Comparison of ENCODE assay signal across 11 mouse cellular contexts in the genomic region with DNA sequence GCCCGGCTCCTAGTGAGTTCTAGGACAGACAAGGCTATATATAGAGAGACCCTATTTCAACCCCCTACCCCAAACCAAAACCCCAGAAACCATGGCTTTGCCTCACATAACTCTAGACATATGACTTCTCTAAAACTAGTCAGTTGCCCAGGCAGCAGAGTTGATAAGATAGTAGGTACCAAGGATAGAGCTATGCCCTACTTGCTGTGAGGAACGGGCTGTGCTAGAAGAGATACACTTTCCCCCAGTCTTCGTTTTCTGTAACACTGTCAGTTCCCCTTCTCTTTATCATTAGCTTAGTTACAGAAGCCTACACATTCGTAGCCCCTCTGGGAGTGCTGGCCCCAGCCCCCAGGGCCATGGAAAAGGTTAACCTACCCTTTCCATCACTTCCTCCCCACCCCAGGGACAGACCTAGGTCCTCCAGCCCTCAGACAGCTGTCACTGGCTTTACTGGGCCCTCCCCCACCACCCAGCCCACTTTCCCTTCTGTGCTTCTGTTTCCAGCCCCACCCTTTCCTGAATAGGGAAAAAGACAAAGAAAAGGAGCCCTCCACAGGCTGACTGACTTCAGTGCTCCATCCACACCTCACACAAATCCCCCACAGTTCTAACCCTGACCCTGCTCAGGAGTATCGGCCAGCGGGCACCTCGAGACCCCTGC. TPM values are rescaled to one million over a fixed set of nuclear protein-coding genes. Genes with fewer than 3 reads are reported as not detected.
DNase-seq lines count a peak whose midpoint lies in the region; ATAC-seq and TF ChIP-seq lines count a peak whose summit lies in the region.
"Had no signal": no experiment of that assay in that cellular context is flagged by ENCODE, and none has a peak within 500 bp of the region (broad histone marks: within the 10 kb centered on the region; RNA-seq: fewer than 3 reads in every experiment).

No protein-coding gene starts in this region.

- DNase-seq in kidney, postnatal 10 days: peak; percentile 49
- peak; percentile 37 for DNase-seq in brain, embryonic 14.5 days (ENCODE audit: low read depth)
- DNase-seq in midbrain, embryonic 11.5 days (ENCODE audit: low spot score, missing footprints): no peak
- no peak for DNase-seq in stomach, postnatal 0 days (ENCODE audit: low spot score)
- DNase-seq in left cerebral cortex, adult 8-10 months (ENCODE audit: low spot score in 2 of 2): no peak
- DNase-seq: adrenal gland, postnatal 14 days; layer of hippocampus, postnatal 36 days had no signal

- no peak for ATAC-seq in kidney, embryonic 15.5 days (replicated peaks; ENCODE audit: low FRiP score)
- ATAC-seq in heart, embryonic 15.5 days (replicated peaks; ENCODE audit: insufficient number of reproducible peaks, insufficient read depth, low FRiP score, low read depth): peak; percentile 29
- peak; percentile 13 for ATAC-seq in midbrain, embryonic 11.5 days (ENCODE audit: low FRiP score)
- ATAC-seq in inflammation-experienced regulatory T-cells, adult 6 months: no peak
- ATAC-seq in stomach, postnatal 0 days (ENCODE audit: low FRiP score, low TSS enrichment): no peak

- WGBS in kidney, embryonic 15.5 days: 72% methylated on average over 7 of the region's 7 CpGs
- 61% methylated on average over 7 of the region's 7 CpGs for WGBS in heart, embryonic 15.5 days
- 86% methylated on average over 7 of the region's 7 CpGs for WGBS in midbrain, embryonic 11.5 days
- WGBS in stomach, postnatal 0 days: 82% methylated on average over 7 of the region's 7 CpGs

- no peaks in the 10 kb centered on the region for H3K9me3 ChIP-seq in kidney, embryonic 15.5 days (replicated peaks)
- H3K9me3 ChIP-seq in heart, embryonic 15.5 days (replicated peaks): no peaks in the 10 kb centered on the region
- no peaks in the 10 kb centered on the region for H3K9me3 ChIP-seq in midbrain, embryonic 11.5 days (ENCODE audit: control insufficient read depth, low read length)
- no peaks in the 10 kb centered on the region for H3K9me3 ChIP-seq in stomach, postnatal 0 days (ENCODE audit: control insufficient read depth, low read length)

- no peak for TF ChIP-seq POLR2A in brain, embryonic 14.5 days (IDR thresholded peaks at IDR 0.05; ENCODE audit: borderline replicate concordance, extremely low read depth, insufficient read depth, insufficient read length, poor library complexity, severe bottlenecking)

- no peak for TF ChIP-seq EP300 in stomach, postnatal 0 days (optimal IDR thresholded peaks at IDR 0.05)

- no peak for TF ChIP-seq CTCF in brain, embryonic 14.5 days (IDR thresholded peaks at IDR 0.05; ENCODE audit: borderline replicate concordance, extremely low read depth, insufficient read depth, insufficient read length)
- TF ChIP-seq CTCF in stomach, postnatal 0 days (IDR thresholded peaks at IDR 0.05; ENCODE audit: low read depth): no peak

- no peak overlapping the region for H3K9ac ChIP-seq in kidney, embryonic 15.5 days
- no peak overlapping the region for H3K9ac ChIP-seq in heart, embryonic 15.5 days
- H3K9ac ChIP-seq in midbrain, embryonic 11.5 days (ENCODE audit: low read length): peak overlapping the region; percentile 85
- H3K9ac ChIP-seq in stomach, postnatal 0 days (ENCODE audit: low read length): no peak overlapping the region

- H3K4me3 ChIP-seq in kidney, embryonic 15.5 days (replicated peaks): no peak overlapping the region
- H3K4me3 ChIP-seq in heart, embryonic 15.5 days: no peak overlapping the region
- H3K4me3 ChIP-seq in midbrain, embryonic 11.5 days (ENCODE audit: low read depth, low read length): peak overlapping the region; percentile 38
- no peak overlapping the region for H3K4me3 ChIP-seq in stomach, postnatal 0 days (ENCODE audit: low read depth, low read length)
- H3K4me3 ChIP-seq: erythroblast, embryonic 14.5 days had no signal

- H3K27me3 ChIP-seq in kidney, embryonic 15.5 days: no peaks in the 10 kb centered on the region
- no peaks in the 10 kb centered on the region for H3K27me3 ChIP-seq in heart, embryonic 15.5 days
- H3K27me3 ChIP-seq in midbrain, embryonic 11.5 days (ENCODE audit: control insufficient read depth, insufficient read depth, low read length): no peaks in the 10 kb centered on the region
- H3K27me3 ChIP-seq in stomach, postnatal 0 days (ENCODE audit: control insufficient read depth, insufficient read depth, low read length): no peaks in the 10 kb centered on the region

- peaks cover 50% of the 10 kb centered on the region for H3K4me1 ChIP-seq in kidney, embryonic 15.5 days
- H3K4me1 ChIP-seq in heart, embryonic 15.5 days (replicated peaks): peaks cover 49% of the 10 kb centered on the region
- H3K4me1 ChIP-seq in midbrain, embryonic 11.5 days (ENCODE audit: control insufficient read depth, insufficient read depth, low read length): peaks cover 53% of the 10 kb centered on the region
- H3K4me1 ChIP-seq in stomach, postnatal 0 days (replicated peaks; ENCODE audit: control insufficient read depth, insufficient read depth): no peaks in the 10 kb centered on the region

- H3K27ac ChIP-seq in kidney, embryonic 15.5 days: no peak overlapping the region
- H3K27ac ChIP-seq in heart, embryonic 15.5 days: no peak overlapping the region
- no peak overlapping the region for H3K27ac ChIP-seq in midbrain, embryonic 11.5 days (ENCODE audit: low read depth, low read length)
- H3K27ac ChIP-seq in stomach, postnatal 0 days (replicated peaks): no peak overlapping the region

- H3K4me2 ChIP-seq in kidney, embryonic 15.5 days: no peak overlapping the region
- H3K4me2 ChIP-seq in heart, embryonic 15.5 days: peak overlapping the region; percentile 25; the same call in 1 of the 2 replicates
- peak overlapping the region; percentile 72 for H3K4me2 ChIP-seq in midbrain, embryonic 11.5 days
- no peak overlapping the region for H3K4me2 ChIP-seq in stomach, postnatal 0 days (replicated peaks; ENCODE audit: low read depth)

- peaks cover 61% of the 10 kb centered on the region for H3K36me3 ChIP-seq in kidney, embryonic 15.5 days
- H3K36me3 ChIP-seq in heart, embryonic 15.5 days: peaks cover 5% of the 10 kb centered on the region; the same call in 1 of the 2 replicates
- H3K36me3 ChIP-seq in midbrain, embryonic 11.5 days (ENCODE audit: control insufficient read depth, insufficient read depth, low read length): peaks cover 5% of the 10 kb centered on the region
- no peaks in the 10 kb centered on the region for H3K36me3 ChIP-seq in stomach, postnatal 0 days (ENCODE audit: control insufficient read depth, insufficient read depth, low read length)

RNA-seq across cellular contexts. Expression of a gene that starts 12.9 kb away (rescaled TPM):
- polyA plus RNA-seq in kidney, embryonic 15.5 days (2015; fragmentation: Nextera tagmentation; extraction: Ambion mirVana): 83.9 and 96.4 TPM in 2 replicates
- polyA plus RNA-seq in brain, embryonic 14.5 days (2012; rRNA removed): 475 and 507 TPM in 2 replicates
- polyA plus RNA-seq in heart, embryonic 15.5 days (2015; fragmentation: Nextera tagmentation; extraction: Ambion mirVana): 38.0 and 51.4 TPM in 2 replicates
- 62.2 and 68.2 TPM in 2 replicates for polyA plus RNA-seq in midbrain, embryonic 11.5 days (2014; fragmentation: Nextera tagmentation; extraction: Ambion mirVana)
- 1 to 10 TPM; 2.2 to 4.3 (median 4.2) TPM for polyA plus RNA-seq in inflammation-experienced regulatory T-cells, adult 6 months (2017; shearing (Covaris generic))
- 17.7 and 21.4 TPM in 2 replicates for polyA plus RNA-seq in stomach, postnatal 0 days (2015; fragmentation: Nextera tagmentation; extraction: Ambion mirVana)
- 100 to 1,000 TPM; 117 to 126 (median 122) TPM for total RNA-seq in left cerebral cortex, adult 8-10 months (2022)

RNA-seq across cellular contexts. Expression of a gene that starts 16.2 kb away (rescaled TPM):
- polyA plus RNA-seq in kidney, embryonic 15.5 days (2015; fragmentation: Nextera tagmentation; extraction: Ambion mirVana): 2.4 and 2.5 TPM in 2 replicates
- 0.53 and 0.86 TPM in 2 replicates for polyA plus RNA-seq in brain, embryonic 14.5 days (2012; rRNA removed)
- 2.7 and 8.7 TPM in 2 replicates for polyA plus RNA-seq in heart, embryonic 15.5 days (2015; fragmentation: Nextera tagmentation; extraction: Ambion mirVana)
- polyA plus RNA-seq in midbrain, embryonic 11.5 days (2014; fragmentation: Nextera tagmentation; extraction: Ambion mirVana): 0.25 and 0.30 TPM in 2 replicates
- polyA plus RNA-seq in inflammation-experienced regulatory T-cells, adult 6 months (2017; shearing (Covaris generic)): 10 to 100 TPM; 34.7 to 48.9 (median 41.6) TPM
- polyA plus RNA-seq in stomach, postnatal 0 days (2015; fragmentation: Nextera tagmentation; extraction: Ambion mirVana): 3.1 and 4.1 TPM in 2 replicates
- total RNA-seq in left cerebral cortex, adult 8-10 months (2022): 1 to 10 TPM; 1.2 to 3.3 (median 2.4) TPM

RNA-seq across cellular contexts. Expression of a gene that starts 18.7 kb away (rescaled TPM):
- polyA plus RNA-seq in kidney, embryonic 15.5 days (2015; fragmentation: Nextera tagmentation; extraction: Ambion mirVana): 7.6 and 7.8 TPM in 2 replicates
- 3.5 and 4.8 TPM in 2 replicates for polyA plus RNA-seq in brain, embryonic 14.5 days (2012; rRNA removed)
- polyA plus RNA-seq in heart, embryonic 15.5 days (2015; fragmentation: Nextera tagmentation; extraction: Ambion mirVana): 3.0 and 5.0 TPM in 2 replicates
- 2.4 TPM in 2 replicates for polyA plus RNA-seq in midbrain, embryonic 11.5 days (2014; fragmentation: Nextera tagmentation; extraction: Ambion mirVana)
- polyA plus RNA-seq in inflammation-experienced regulatory T-cells, adult 6 months (2017; shearing (Covaris generic)): 1 to 10 TPM; 2.9 to 5.3 (median 3.2) TPM
- 1.2 and 1.6 TPM in 2 replicates for polyA plus RNA-seq in stomach, postnatal 0 days (2015; fragmentation: Nextera tagmentation; extraction: Ambion mirVana)
- total RNA-seq in left cerebral cortex, adult 8-10 months (2022): 1 to 10 TPM; 5.9 to 7.5 (median 7.0) TPM

RNA-seq across cellular contexts. Expression of a gene that starts 31.2 kb away (rescaled TPM):
- 0.84 and 1.0 TPM in 2 replicates for polyA plus RNA-seq in kidney, embryonic 15.5 days (2015; fragmentation: Nextera tagmentation; extraction: Ambion mirVana)
- 1.1 and 1.7 TPM in 2 replicates for polyA plus RNA-seq in brain, embryonic 14.5 days (2012; rRNA removed)
- polyA plus RNA-seq in heart, embryonic 15.5 days (2015; fragmentation: Nextera tagmentation; extraction: Ambion mirVana): 9.7 and 10.8 TPM in 2 replicates
- 0.81 and 1.2 TPM in 2 replicates for polyA plus RNA-seq in midbrain, embryonic 11.5 days (2014; fragmentation: Nextera tagmentation; extraction: Ambion mirVana)
- under 1 TPM; 0.55 to 0.90 (median 0.74) TPM for polyA plus RNA-seq in inflammation-experienced regulatory T-cells, adult 6 months (2017; shearing (Covaris generic))
- 4.0 and 4.6 TPM in 2 replicates for polyA plus RNA-seq in stomach, postnatal 0 days (2015; fragmentation: Nextera tagmentation; extraction: Ambion mirVana)
- under 1 TPM; 0.34 to 0.59 (median 0.51) TPM for total RNA-seq in left cerebral cortex, adult 8-10 months (2022)
- polyA plus RNA-seq: erythroblast, embryonic 14.5 days had no signal

RNA-seq across cellular contexts. Expression of a gene that starts 50.2 kb away (rescaled TPM):
- polyA plus RNA-seq in kidney, embryonic 15.5 days (2015; fragmentation: Nextera tagmentation; extraction: Ambion mirVana): 19.1 and 21.4 TPM in 2 replicates
- 86.7 and 116 TPM in 2 replicates for polyA plus RNA-seq in brain, embryonic 14.5 days (2012; rRNA removed)
- 11.6 and 17.5 TPM in 2 replicates for polyA plus RNA-seq in heart, embryonic 15.5 days (2015; fragmentation: Nextera tagmentation; extraction: Ambion mirVana)
- 15.6 and 18.1 TPM in 2 replicates for polyA plus RNA-seq in midbrain, embryonic 11.5 days (2014; fragmentation: Nextera tagmentation; extraction: Ambion mirVana)
- polyA plus RNA-seq in inflammation-experienced regulatory T-cells, adult 6 months (2017; shearing (Covaris generic)): 10 to 100 TPM in 1 of 3 experiments, 1 to 10 TPM in 2; 4.3 to 11.0 (median 8.1) TPM
- polyA plus RNA-seq in stomach, postnatal 0 days (2015; fragmentation: Nextera tagmentation; extraction: Ambion mirVana): 34.0 and 41.9 TPM in 2 replicates
- total RNA-seq in left cerebral cortex, adult 8-10 months (2022): 10 to 100 TPM; 33.2 to 40.5 (median 38.6) TPM

Comparison
In these comparisons a context has a peak if more than half of its experiments do, and no peak if none do; other contexts are left out.
1. DNase-seq: peak in kidney, postnatal 10 days (single experiment) and brain, embryonic 14.5 days (single experiment); none in midbrain, embryonic 11.5 days (single experiment), stomach, postnatal 0 days (single experiment) and left cerebral cortex, adult 8-10 months (0 of 2).
2. ATAC-seq: peak in heart, embryonic 15.5 days (single experiment) and midbrain, embryonic 11.5 days (single experiment); none in kidney, embryonic 15.5 days (single experiment), inflammation-experienced regulatory T-cells, adult 6 months (single experiment) and stomach, postnatal 0 days (single experiment).
3. H3K4me2 ChIP-seq: peak in heart, embryonic 15.5 days (single experiment) and midbrain, embryonic 11.5 days (single experiment); none in kidney, embryonic 15.5 days (single experiment) and stomach, postnatal 0 days (single experiment).